In the genomic region with DNA sequence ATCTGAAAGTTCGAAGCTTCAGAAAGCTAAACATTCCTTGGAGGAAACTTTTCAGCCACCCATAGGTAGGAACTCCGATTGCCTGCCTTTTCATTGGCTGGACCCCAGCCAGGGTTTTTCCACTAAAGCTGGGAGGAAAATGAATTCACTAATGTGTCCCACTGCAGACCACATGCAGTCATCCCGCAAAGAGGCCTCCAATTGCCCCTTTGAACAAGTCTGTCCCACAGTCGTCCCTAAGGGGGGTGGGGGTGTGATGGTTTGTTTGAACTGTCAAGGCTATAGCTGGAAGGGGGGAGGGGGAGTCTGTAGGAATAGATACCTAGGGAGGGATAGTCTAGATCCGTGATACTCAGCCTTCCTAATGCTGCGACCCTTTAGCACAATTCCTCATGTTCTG, we compare ENCODE assay signal across 8 mouse cellular contexts. TPM values are rescaled to one million over a fixed set of nuclear protein-coding genes. Genes with fewer than 3 reads are reported as not detected.
A peak's percentile ranks its signal among the peaks of the same experiment; 100 is the strongest.
DNase-seq lines count a peak whose midpoint lies in the region; ATAC-seq and TF ChIP-seq lines count a peak whose summit lies in the region.

No protein-coding gene starts in this region.

- no peak overlapping the region for H3K9ac ChIP-seq in forebrain, postnatal 0 days
- no peak overlapping the region for H3K9ac ChIP-seq in liver, embryonic 15.5 days

- 39% methylated on average over 6 of the region's 6 CpGs for WGBS in forebrain, embryonic 10.5 days
- WGBS in forebrain, postnatal 0 days, result 28% methylated on average over 6 of the region's 6 CpGs
- 30% methylated on average over 6 of the region's 6 CpGs for WGBS in liver, embryonic 15.5 days (ENCODE audit: insufficient replicate concordance)

- no peaks in the 10 kb centered on the region for H3K36me3 ChIP-seq in forebrain, embryonic 10.5 days (replicated peaks)
- no peaks in the 10 kb centered on the region for H3K36me3 ChIP-seq in forebrain, postnatal 0 days (ENCODE audit: insufficient read depth)
- peaks cover 23% of the 10 kb centered on the region for H3K36me3 ChIP-seq in G1E (replicated peaks)
- no peaks in the 10 kb centered on the region for H3K36me3 ChIP-seq in liver, embryonic 15.5 days (replicated peaks)

- H3K27me3 ChIP-seq in forebrain, embryonic 10.5 days (ENCODE audit: poor library complexity, severe bottlenecking), result peaks cover 45% of the 10 kb centered on the region
- no peaks in the 10 kb centered on the region for H3K27me3 ChIP-seq in forebrain, postnatal 0 days (ENCODE audit: insufficient read depth, low read length)
- H3K27me3 ChIP-seq in G1E (ENCODE audit: insufficient read depth, low read length), result no peaks in the 10 kb centered on the region
- H3K27me3 ChIP-seq in liver, embryonic 15.5 days, result no peaks in the 10 kb centered on the region

- no peak for TF ChIP-seq CTCF in forebrain, postnatal 0 days (IDR thresholded peaks at IDR 0.05; ENCODE audit: low read depth)
- no peak for TF ChIP-seq CTCF in G1E (IDR thresholded peaks at IDR 0.05; ENCODE audit: low read depth, low read length)
- no peak for TF ChIP-seq CTCF in embryonic fibroblast, embryonic 13.5 days (IDR thresholded peaks at IDR 0.05; ENCODE audit: borderline replicate concordance, insufficient read depth, low read length)

- DNase-seq in forebrain, embryonic 10.5 days (ENCODE audit: extremely low spot score, low spot score), result no peak
- DNase-seq in forebrain, postnatal 0 days, result no peak
- DNase-seq in G1E (ENCODE audit: low spot score), result no peak
- peak; percentile 11 for DNase-seq in induced T-regulatory cell, adult 2 months (ENCODE audit: low read depth)
- DNase-seq in frontal cortex, postnatal 36 days (ENCODE audit: low spot score in 2 of 2), result no peak
- DNase-seq in urinary bladder, postnatal 25 days (ENCODE audit: low spot score), result no peak

- H3K4me3 ChIP-seq in forebrain, embryonic 10.5 days, result peak overlapping the region; percentile 12; the same call in 1 of the 2 replicates
- no peak overlapping the region for H3K4me3 ChIP-seq in forebrain, postnatal 0 days (ENCODE audit: low read depth, low read length)
- peak overlapping the region; percentile 70; the same call in 1 of the 2 replicates for H3K4me3 ChIP-seq in G1E (ENCODE audit: low read depth, low read length)
- H3K4me3 ChIP-seq in embryonic fibroblast, embryonic 13.5 days (ENCODE audit: insufficient read depth, low read length), result no peak overlapping the region
- H3K4me3 ChIP-seq in liver, embryonic 15.5 days (replicated peaks), result peak overlapping the region; percentile 65

- no peaks in the 10 kb centered on the region for H3K9me3 ChIP-seq in forebrain, embryonic 10.5 days
- no peaks in the 10 kb centered on the region for H3K9me3 ChIP-seq in forebrain, postnatal 0 days (ENCODE audit: low read length)
- no peaks in the 10 kb centered on the region for H3K9me3 ChIP-seq in G1E (replicated peaks)
- no peaks in the 10 kb centered on the region for H3K9me3 ChIP-seq in liver, embryonic 15.5 days (replicated peaks)

- no peak for TF ChIP-seq POLR2A in embryonic fibroblast, embryonic 13.5 days (IDR thresholded peaks at IDR 0.05; ENCODE audit: low read depth, low read length)

- no peak for ATAC-seq in forebrain, postnatal 0 days
- no peak for ATAC-seq in G1E (ENCODE audit: extremely low read depth, insufficient number of reproducible peaks, low FRiP score, poor library complexity, severe bottlenecking)
- no peak for ATAC-seq in liver, embryonic 15.5 days (ENCODE audit: insufficient read depth)

- H3K27ac ChIP-seq in forebrain, embryonic 10.5 days, result no peak overlapping the region
- H3K27ac ChIP-seq in forebrain, postnatal 0 days (ENCODE audit: low read depth, low read length), result no peak overlapping the region
- H3K27ac ChIP-seq in embryonic fibroblast, embryonic 13.5 days (ENCODE audit: insufficient read depth, low read length), result peak overlapping the region; percentile 80; the same call in 1 of the 2 replicates
- no peak overlapping the region for H3K27ac ChIP-seq in liver, embryonic 15.5 days (replicated peaks)

- H3K4me2 ChIP-seq in forebrain, postnatal 0 days (ENCODE audit: low read depth), result no peak overlapping the region
- peak overlapping the region; percentile 65 for H3K4me2 ChIP-seq in liver, embryonic 15.5 days

- H3K4me1 ChIP-seq in forebrain, embryonic 10.5 days, result peaks cover 13% of the 10 kb centered on the region
- no peaks in the 10 kb centered on the region for H3K4me1 ChIP-seq in forebrain, postnatal 0 days (ENCODE audit: insufficient read depth)
- peaks cover 23% of the 10 kb centered on the region for H3K4me1 ChIP-seq in G1E (ENCODE audit: insufficient read depth, low read depth, low read length)
- H3K4me1 ChIP-seq in embryonic fibroblast, embryonic 13.5 days (ENCODE audit: control insufficient read depth, insufficient read depth, low read length), result no peaks in the 10 kb centered on the region; the same call in 1 of the 2 replicates
- no peaks in the 10 kb centered on the region for H3K4me1 ChIP-seq in liver, embryonic 15.5 days (replicated peaks)

RNA-seq across cellular contexts. Expression of a gene that starts 1.1 kb away (rescaled TPM):
- 9.2 and 9.6 TPM in 2 replicates for polyA plus RNA-seq in forebrain, embryonic 10.5 days (2016; fragmentation: Nextera tagmentation; extraction: Ambion mirVana)
- total RNA-seq in forebrain, postnatal 0 days (2014; rRNA removed), result 5.5 and 5.6 TPM in 2 replicates
- polyA plus RNA-seq in forebrain, postnatal 0 days (2015; fragmentation: Nextera tagmentation; extraction: Ambion mirVana), result 3.1 and 3.3 TPM in 2 replicates
- total RNA-seq in G1E (2014; fragmentation: Nextera tagmentation), result 27.0 and 34.8 TPM in 2 replicates
- 37.5 and 39.2 TPM in 2 replicates for total RNA-seq in G1E (2017)
- polyA plus RNA-seq in G1E (2012), result 0.89 and 1.6 TPM in 2 replicates
- polyA plus RNA-seq in embryonic fibroblast, embryonic 13.5 days (2011; ENCODE audit: insufficient read length, low read depth, missing spikeins), result 20.9 and 21.7 TPM in 2 replicates
- 8.2 and 8.9 TPM in 2 replicates for polyA plus RNA-seq in liver, embryonic 15.5 days (2015; fragmentation: Nextera tagmentation; extraction: Ambion mirVana)

RNA-seq across cellular contexts. Expression of a gene that starts 19.3 kb away (rescaled TPM):
- polyA plus RNA-seq in forebrain, embryonic 10.5 days (2016; fragmentation: Nextera tagmentation; extraction: Ambion mirVana), result 6.1 and 8.5 TPM in 2 replicates
- 201 and 218 TPM in 2 replicates for total RNA-seq in forebrain, postnatal 0 days (2014; rRNA removed)
- polyA plus RNA-seq in forebrain, postnatal 0 days (2015; fragmentation: Nextera tagmentation; extraction: Ambion mirVana), result 111 and 133 TPM in 2 replicates
- total RNA-seq in G1E (2014; fragmentation: Nextera tagmentation) (not detected in 2 replicates), G1E (2017) (0.06 TPM in 1 of 2 replicates, not detected in the other)
- not detected in 2 replicates for polyA plus RNA-seq in G1E (2012)
- polyA plus RNA-seq in embryonic fibroblast, embryonic 13.5 days (2011; ENCODE audit: insufficient read length, low read depth, missing spikeins), result 6.8 and 10.9 TPM in 2 replicates
- polyA plus RNA-seq in liver, embryonic 15.5 days (2015; fragmentation: Nextera tagmentation; extraction: Ambion mirVana), result 0.62 and 0.85 TPM in 2 replicates

RNA-seq across cellular contexts. Expression of a gene that starts 32.2 kb away (rescaled TPM):
- polyA plus RNA-seq in forebrain, embryonic 10.5 days (2016; fragmentation: Nextera tagmentation; extraction: Ambion mirVana), result 33.4 and 40.4 TPM in 2 replicates
- 2.8 TPM in 2 replicates for total RNA-seq in forebrain, postnatal 0 days (2014; rRNA removed)
- 3.2 and 3.5 TPM in 2 replicates for polyA plus RNA-seq in forebrain, postnatal 0 days (2015; fragmentation: Nextera tagmentation; extraction: Ambion mirVana)
- total RNA-seq in G1E (2014; fragmentation: Nextera tagmentation), result 37.9 and 45.8 TPM in 2 replicates
- 42.6 and 44.7 TPM in 2 replicates for total RNA-seq in G1E (2017)
- 0.47 and 0.86 TPM in 2 replicates for polyA plus RNA-seq in G1E (2012)
- polyA plus RNA-seq in embryonic fibroblast, embryonic 13.5 days (2011; ENCODE audit: insufficient read length, low read depth, missing spikeins), result 15.6 and 16.8 TPM in 2 replicates
- polyA plus RNA-seq in liver, embryonic 15.5 days (2015; fragmentation: Nextera tagmentation; extraction: Ambion mirVana), result 17.9 and 23.8 TPM in 2 replicates

RNA-seq across cellular contexts. Expression of a gene that starts 54.0 kb away (rescaled TPM):
- 0.10 TPM in 1 of 2 replicates, not detected in the other for polyA plus RNA-seq in forebrain, embryonic 10.5 days (2016; fragmentation: Nextera tagmentation; extraction: Ambion mirVana)
- not detected in 2 replicates for total RNA-seq in forebrain, postnatal 0 days (2014; rRNA removed)
- 0.10 TPM in 1 of 2 replicates, not detected in the other for polyA plus RNA-seq in forebrain, postnatal 0 days (2015; fragmentation: Nextera tagmentation; extraction: Ambion mirVana)
- total RNA-seq in G1E (2014; fragmentation: Nextera tagmentation) (not detected in 2 replicates), G1E (2017) (0.16 and 0.23 TPM in 2 replicates)
- not detected in 2 replicates for polyA plus RNA-seq in G1E (2012)
- 0.37 and 0.65 TPM in 2 replicates for polyA plus RNA-seq in embryonic fibroblast, embryonic 13.5 days (2011; ENCODE audit: insufficient read length, low read depth, missing spikeins)
- polyA plus RNA-seq in liver, embryonic 15.5 days (2015; fragmentation: Nextera tagmentation; extraction: Ambion mirVana), result not detected in 2 replicates

Comparison
In these comparisons a context has a peak if more than half of its experiments do, and no peak if none do; other contexts are left out.
1. H3K4me3 ChIP-seq: peak in forebrain, embryonic 10.5 days (single experiment), G1E (single experiment) and liver, embryonic 15.5 days (single experiment); none in forebrain, postnatal 0 days (single experiment) and embryonic fibroblast, embryonic 13.5 days (single experiment).